Mouse (Mus musculus): ENCODE results near the gene Chmp6. TPM values are rescaled to one million over a fixed set of nuclear protein-coding genes. Genes with fewer than 3 reads are reported as not detected.

The Chmp6 gene
- 47.1 and 50.4 TPM in 2 replicates for polyA plus RNA-seq (2021; fragmentation: Nextera tagmentation)
- long read RNA-seq, experiment 1, transcript Chmp6-201 (8 exons, 1,557 nt): major isoform, 85 of 92 reads
- long read RNA-seq, experiment 1, partial matches to known transcripts: 2 of 92 reads
- long read RNA-seq, experiment 1, other reads (novel, unspliced or antisense): 3 of 92 reads
- long read RNA-seq, experiment 2, transcript Chmp6-201 (8 exons, 1,557 nt): major isoform, 234 of 244 reads
- long read RNA-seq, experiment 2, partial matches to known transcripts: 4 of 244 reads
- long read RNA-seq, experiment 2, other reads (novel, unspliced or antisense): 6 of 244 reads

GRCm38 (mm10) chr11:119913291-119913934 lies at the start of gene Chmp6:
Gene Chmp6, plus strand, starts transcription at chr11:119913441.

GRCm38 (mm10) chr11:119942727-119943427 lies 29.6 kb downstream of the Chmp6 start, which contains the start of gene Baiap2:
Gene Baiap2, plus strand, starts transcription at chr11:119942763.

Other genes starting within 250 kb of the Chmp6 start
- gene Baiap2, start 29.3 kb downstream of the Chmp6 start, polyA plus RNA-seq (2021; fragmentation: Nextera tagmentation): 187 and 198 TPM in 2 replicates
- gene Aatk, start 133.7 kb downstream of the Chmp6 start, polyA plus RNA-seq (2021; fragmentation: Nextera tagmentation): 28.3 and 29.9 TPM in 2 replicates
- gene Cep131, start 173.4 kb downstream of the Chmp6 start, polyA plus RNA-seq (2021; fragmentation: Nextera tagmentation): 12.3 and 15.1 TPM in 2 replicates
- gene Tepsin, start 185.3 kb downstream of the Chmp6 start, polyA plus RNA-seq (2021; fragmentation: Nextera tagmentation): 8.4 and 9.5 TPM in 2 replicates
- gene Ndufaf8, start 185.5 kb downstream of the Chmp6 start, polyA plus RNA-seq (2021; fragmentation: Nextera tagmentation): 202 and 204 TPM in 2 replicates
- gene Slc38a10, start 237.9 kb downstream of the Chmp6 start, polyA plus RNA-seq (2021; fragmentation: Nextera tagmentation): 28.6 and 32.4 TPM in 2 replicates

Measured in layer of hippocampus, adult 6 months (tissue).